8 mouse cellular contexts compared by ENCODE assay signal in genomic region chr13:29986756-29987120, GRCm38 (mm10). TPM values are rescaled to one million over a fixed set of nuclear protein-coding genes. Genes with fewer than 3 reads are reported as not detected.
A peak's percentile ranks its signal among the peaks of the same experiment; 100 is the strongest.
DNase-seq lines count a peak whose midpoint lies in the region; ATAC-seq and TF ChIP-seq lines count a peak whose summit lies in the region.

No protein-coding gene starts in this region.

- H3K4me1 ChIP-seq in lung, adult 2 months (ENCODE audit: control insufficient read depth, insufficient read depth, low read length): no peaks in the 10 kb centered on the region
- peaks cover 6% of the 10 kb centered on the region; the same call in 1 of the 2 replicates for H3K4me1 ChIP-seq in embryonic facial prominence, embryonic 15.5 days
- H3K4me1 ChIP-seq in intestine, embryonic 15.5 days (replicated peaks): no peaks in the 10 kb centered on the region; the same call in 1 of the 2 replicates
- H3K4me1 ChIP-seq in neural tube, embryonic 14.5 days (ENCODE audit: control insufficient read depth, insufficient read depth, low read length): peaks cover 9% of the 10 kb centered on the region; the same call in 1 of the 2 replicates

- ATAC-seq in embryonic facial prominence, embryonic 15.5 days (ENCODE audit: insufficient number of reproducible peaks, low FRiP score, low TSS enrichment, low read depth): no peak
- no peak for ATAC-seq in intestine, embryonic 15.5 days
- no peak for ATAC-seq in neural tube, embryonic 14.5 days (ENCODE audit: low read depth)

- peak overlapping the region; percentile 95 for H3K4me2 ChIP-seq in embryonic facial prominence, embryonic 15.5 days (replicated peaks)
- peak overlapping the region; percentile 89 for H3K4me2 ChIP-seq in intestine, embryonic 15.5 days (replicated peaks)
- H3K4me2 ChIP-seq in neural tube, embryonic 14.5 days (ENCODE audit: low read depth, low read length): peak overlapping the region; percentile 92

- no peak for TF ChIP-seq POLR2A in lung, adult 2 months (IDR thresholded peaks at IDR 0.05; ENCODE audit: borderline replicate concordance, extremely low read depth, low read depth, low read length)

- no peaks in the 10 kb centered on the region for H3K9me3 ChIP-seq in embryonic facial prominence, embryonic 15.5 days (replicated peaks)
- no peaks in the 10 kb centered on the region for H3K9me3 ChIP-seq in intestine, embryonic 15.5 days
- no peaks in the 10 kb centered on the region for H3K9me3 ChIP-seq in neural tube, embryonic 14.5 days (ENCODE audit: control insufficient read depth, low read length)

- no peaks in the 10 kb centered on the region for H3K27me3 ChIP-seq in embryonic facial prominence, embryonic 15.5 days
- H3K27me3 ChIP-seq in intestine, embryonic 15.5 days (replicated peaks): no peaks in the 10 kb centered on the region
- no peaks in the 10 kb centered on the region for H3K27me3 ChIP-seq in neural tube, embryonic 14.5 days (ENCODE audit: control insufficient read depth, insufficient read depth, low read length)

- no peak for DNase-seq in lung, adult 2 months
- DNase-seq in lung, postnatal 36 days: no peak
- DNase-seq in right cerebral cortex, postnatal 36 days (ENCODE audit: low spot score in 2 of 2): no peak
- no peak for DNase-seq in adrenal gland, adult (ENCODE audit: inconsistent age in 2 of 2, low spot score in 1 of 2)
- no peak for DNase-seq in cerebellum, adult 9-10 months

- no peaks in the 10 kb centered on the region for H3K36me3 ChIP-seq in embryonic facial prominence, embryonic 15.5 days
- H3K36me3 ChIP-seq in intestine, embryonic 15.5 days: no peaks in the 10 kb centered on the region
- H3K36me3 ChIP-seq in neural tube, embryonic 14.5 days (ENCODE audit: control insufficient read depth, insufficient read depth, low read length): no peaks in the 10 kb centered on the region

- 0 out of 2 replicates have a peak overlapping the region, but pooled peaks have one; percentile 16 for H3K9ac ChIP-seq in embryonic facial prominence, embryonic 15.5 days
- peak overlapping the region; percentile 42 for H3K9ac ChIP-seq in intestine, embryonic 15.5 days
- H3K9ac ChIP-seq in neural tube, embryonic 14.5 days (replicated peaks; ENCODE audit: low read depth, low read length): no peak overlapping the region

- TF ChIP-seq CTCF in lung, adult 2 months (IDR thresholded peaks at IDR 0.05; ENCODE audit: insufficient read depth, low read length): no peak

- H3K27ac ChIP-seq in embryonic facial prominence, embryonic 15.5 days (replicated peaks): peak overlapping the region; percentile 74
- peak overlapping the region; percentile 81 for H3K27ac ChIP-seq in intestine, embryonic 15.5 days
- H3K27ac ChIP-seq in neural tube, embryonic 14.5 days (ENCODE audit: low read depth, low read length): no peak overlapping the region

- WGBS in lung, adult 2 months: 6% methylated on average over 9 of the region's 9 CpGs
- WGBS in embryonic facial prominence, embryonic 15.5 days: 12% methylated on average over 9 of the region's 9 CpGs
- 9% methylated on average over 9 of the region's 9 CpGs for WGBS in intestine, embryonic 15.5 days
- WGBS in neural tube, embryonic 14.5 days: 16% methylated on average over 9 of the region's 9 CpGs

- peak overlapping the region; percentile 56 for H3K4me3 ChIP-seq in lung, adult 2 months (replicated peaks; ENCODE audit: extremely low read depth, low read depth, low read length)
- peak overlapping the region; percentile 91 for H3K4me3 ChIP-seq in embryonic facial prominence, embryonic 15.5 days (replicated peaks)
- peak overlapping the region; percentile 64 for H3K4me3 ChIP-seq in intestine, embryonic 15.5 days (replicated peaks)
- H3K4me3 ChIP-seq in neural tube, embryonic 14.5 days (ENCODE audit: low read depth, low read length): peak overlapping the region; percentile 95

RNA-seq across cellular contexts. Expression of gene E2f3, which starts 0.9 kb away (rescaled TPM):
- polyA plus RNA-seq in lung, adult 2 months (2012; rRNA removed): 1.5 and 3.2 TPM in 2 replicates
- polyA plus RNA-seq in embryonic facial prominence, embryonic 15.5 days (2015; fragmentation: Nextera tagmentation; extraction: Ambion mirVana): 9.7 and 10.1 TPM in 2 replicates
- 9.7 and 10.6 TPM in 2 replicates for polyA plus RNA-seq in intestine, embryonic 15.5 days (2015; fragmentation: Nextera tagmentation; extraction: Ambion mirVana)
- 3.3 and 4.5 TPM in 2 replicates for polyA plus RNA-seq in neural tube, embryonic 14.5 days (2014; fragmentation: Nextera tagmentation; extraction: Ambion mirVana)
